Mouse (Mus musculus) thymus, adult 2 months (tissue): ENCODE data around the gene Cnga3. TPM values are rescaled to one million over a fixed set of nuclear protein-coding genes. Genes with fewer than 3 reads are reported as not detected.

Experiments
- DNase-seq: peaks from one replicate; pipeline ENCODE4 v3.0.0; 2021
- H3K27ac ChIP-seq: fragments of 200-500 bp; 2 replicates; pipeline ENCODE4 v1.5.1; 2012; ENCODE audit warnings: low read length, control low read depth; ENCODE audit not compliant: control insufficient read depth, insufficient read depth
- H3K27me3 ChIP-seq: fragments of 200-500 bp; 2 replicates; pipeline ENCODE4 v1.6.1; 2012; ENCODE audit warnings: mild to moderate bottlenecking, low read length, moderate library complexity, mixed read lengths; ENCODE audit not compliant: control insufficient read depth, insufficient read depth
- H3K36me3 ChIP-seq: fragments of 200-500 bp; 2 replicates; pipeline ENCODE4 v1.6.1; 2012; ENCODE audit warnings: mild to moderate bottlenecking, low read length, moderate library complexity; ENCODE audit not compliant: control insufficient read depth, insufficient read depth
- H3K4me1 ChIP-seq: fragments of 200-500 bp; replicated peaks from 2 replicates; pipeline ENCODE4 v1.6.1; 2012; ENCODE audit warnings: low read length; ENCODE audit not compliant: control insufficient read depth, insufficient read depth
- H3K4me3 ChIP-seq: fragments of 200-500 bp; 2 replicates; pipeline ENCODE4 v1.5.1; 2012; ENCODE audit warnings: mild to moderate bottlenecking, low read length, control low read depth, moderate library complexity; ENCODE audit not compliant: control insufficient read depth, insufficient read depth
- CTCF ChIP-seq: fragments of 200-500 bp; IDR thresholded peaks from 2 replicates; pipeline ENCODE4 v1.5.1; 2012; ENCODE audit warnings: mild to moderate bottlenecking, control low read depth, low read length, moderate library complexity, borderline replicate concordance; ENCODE audit not compliant: control insufficient read depth, poor library complexity, insufficient read depth; ENCODE audit errors: extremely low read depth
- POLR2A ChIP-seq: fragments of 200-500 bp; IDR thresholded peaks from 2 replicates; pipeline ENCODE4 v1.6.1; 2012; ENCODE audit warnings: mild to moderate bottlenecking, low read length, control low read depth, moderate library complexity; ENCODE audit not compliant: control insufficient read depth, poor library complexity, insufficient read depth; ENCODE audit errors: extremely low read depth
- WGBS: fragments of 180-500 bp; shearing (Covaris S2); methylation state at CpG from one replicate; pipeline ENCODE4 v1.1.7; 2018; 5-methylcytosine and 5-hydroxymethylcytosine counted together
- polyA plus RNA-seq: library from polyadenylated mRNA; depleted of rRNA; stranded (reverse); fragments of >200 nt; gene quantifications from 2 replicates; pipeline ENCODE4 v1.2.3, GENCODE M21; 2012

Cnga3 gene
- polyA plus RNA-seq, 1 experiment: 0.09 TPM

GRCm38 (mm10) chr1:37201406-37201805 is 12.8 kb upstream of the Cnga3 start:
- Histone ChIP-seq H3K27me3 (no peaks in the 10 kb centered on the region), H3K27ac (no peak overlapping the region), H3K4me1 (no peaks in the 10 kb centered on the region), H3K36me3 (no peaks in the 10 kb centered on the region), H3K4me3 (no peak overlapping the region)
- TF ChIP-seq CTCF (no peak), POLR2A (no peak)
- DNase-seq: no peak
- 91% methylated on average over 4 of the region's 4 CpGs for WGBS

- DNase-seq: no peak
- H3K36me3 ChIP-seq: no peaks in the 10 kb centered on the region
- H3K4me1 ChIP-seq: no peaks in the 10 kb centered on the region
- 86% methylated on average over 8 of the region's 8 CpGs for WGBS
- no peaks in the 10 kb centered on the region for H3K27me3 ChIP-seq
- TF ChIP-seq POLR2A: no peak
- no peak for TF ChIP-seq CTCF
- H3K27ac ChIP-seq: no peak overlapping the region
- no peak overlapping the region for H3K4me3 ChIP-seq
Measured at GRCm38 (mm10) chr1:37207743-37208142, 6.5 kb upstream of the Cnga3 start.

GRCm38 (mm10) chr1:37212375-37212774 is 1.9 kb upstream of the Cnga3 start:
- no peaks in the 10 kb centered on the region for H3K36me3 ChIP-seq
- no peaks in the 10 kb centered on the region for H3K27me3 ChIP-seq
- no peaks in the 10 kb centered on the region for H3K4me1 ChIP-seq
- no peak for DNase-seq
- no peak overlapping the region for H3K4me3 ChIP-seq
- WGBS: 93% methylated on average over 9 of the region's 9 CpGs
- TF ChIP-seq POLR2A: no peak
- no peak for TF ChIP-seq CTCF
- no peak overlapping the region for H3K27ac ChIP-seq

GRCm38 (mm10) chr1:37218386-37218785 is 4.2 kb downstream of the Cnga3 start:
- DNase-seq: peak; percentile 33
- no peak overlapping the region for H3K27ac ChIP-seq
- WGBS: 13% methylated on average over 14 of the region's 14 CpGs

GRCm38 (mm10) chr1:37219593-37219992 is 5.4 kb downstream of the Cnga3 start:
- no peaks in the 10 kb centered on the region for H3K36me3 ChIP-seq
- 91% methylated on average over 5 of the region's 5 CpGs for WGBS
- DNase-seq: no peak
- TF ChIP-seq CTCF (no peak), POLR2A (no peak)
- H3K4me1 ChIP-seq: no peaks in the 10 kb centered on the region
- no peaks in the 10 kb centered on the region; the same call in 1 of the 2 replicates for H3K27me3 ChIP-seq
- H3K27ac ChIP-seq: no peak overlapping the region
- no peak overlapping the region for H3K4me3 ChIP-seq

More at GRCm38 (mm10) chr1:37218386-37218785, 4.2 kb downstream of the Cnga3 start:
- TF ChIP-seq POLR2A (no peak), CTCF (no peak)
- Histone ChIP-seq H3K36me3 (no peaks in the 10 kb centered on the region), H3K27me3 (no peaks in the 10 kb centered on the region; the same call in 1 of the 2 replicates), H3K4me1 (no peaks in the 10 kb centered on the region), H3K4me3 (no peak overlapping the region)

- no peaks in the 10 kb centered on the region; the same call in 1 of the 2 replicates for H3K27me3 ChIP-seq
- H3K4me3 ChIP-seq: no peak overlapping the region
- no peak overlapping the region for H3K27ac ChIP-seq
- 68% methylated on average over 6 of the region's 6 CpGs for WGBS
- DNase-seq: no peak
- H3K4me1 ChIP-seq: no peaks in the 10 kb centered on the region
- TF ChIP-seq CTCF (no peak), POLR2A (no peak)
- H3K36me3 ChIP-seq: no peaks in the 10 kb centered on the region
Measured at GRCm38 (mm10) chr1:37220134-37220907, 6.1 kb downstream of the Cnga3 start.
